Mouse (Mus musculus): ENCODE results near the gene Rabac1.

The Rabac1 gene

DNA sequence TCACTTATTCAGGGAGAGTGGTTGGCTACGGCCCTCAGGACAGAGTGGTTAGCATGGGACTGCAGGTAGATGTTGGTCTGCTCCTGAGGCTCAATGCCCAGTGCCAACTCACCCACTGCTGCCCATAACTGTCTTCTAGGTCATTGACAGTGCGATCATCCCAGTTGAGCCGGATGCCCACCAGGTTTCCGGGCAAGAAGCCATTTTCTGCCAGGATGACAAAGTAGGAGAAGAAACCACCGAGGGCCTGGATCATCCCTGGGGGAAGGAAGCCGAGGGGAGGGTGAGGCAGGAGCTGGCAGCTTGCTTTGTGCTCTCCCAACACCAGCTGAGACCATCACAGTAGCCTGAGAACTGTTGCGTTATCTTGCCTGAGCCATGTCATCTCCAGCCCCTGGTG lies 7.9 kb upstream of the Rabac1 start:
- no peak for DNase-seq (ENCODE audit: low read depth)

GRCm38 (mm10) chr7:24978781-24979180 lies 6.2 kb upstream of the Rabac1 start:
- DNase-seq (ENCODE audit: low read depth): no peak

- peak; percentile 78 for DNase-seq (ENCODE audit: low read depth)
Measured at GRCm38 (mm10) chr7:24974893-24975595, 2.5 kb upstream of the Rabac1 start.

GRCm38 (mm10) chr7:24973902-24974301 lies 1.3 kb upstream of the Rabac1 start:
- no peak for DNase-seq (ENCODE audit: low read depth)

GRCm38 (mm10) chr7:24973208-24973607 lies 654 bp upstream of the Rabac1 start:
- no peak for DNase-seq (ENCODE audit: low read depth)

- DNase-seq (ENCODE audit: low read depth): peak; percentile 91
Measured at GRCm38 (mm10) chr7:24971261-24971971, 1.1 kb downstream of the Rabac1 start.

DNA sequence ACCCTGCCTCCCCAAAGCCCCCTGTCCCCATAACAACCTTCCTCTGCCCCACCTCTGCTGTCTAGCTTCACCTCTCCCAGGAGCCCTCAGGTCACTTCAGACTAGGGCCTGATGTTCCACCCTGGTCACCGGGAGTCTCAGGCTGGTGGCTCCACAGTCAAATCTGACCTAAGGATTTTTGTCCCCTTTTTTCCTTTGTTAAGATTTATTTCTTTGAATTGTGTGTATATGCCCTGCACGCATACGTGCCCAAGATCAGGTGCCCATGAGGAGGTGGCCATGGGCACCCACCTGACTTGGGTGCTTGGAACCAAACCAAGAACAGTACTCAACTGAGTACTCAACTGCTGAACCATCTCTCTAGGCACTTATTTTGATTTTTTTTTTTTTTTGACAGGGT lies 2.2 kb downstream of the Rabac1 start:
- DNase-seq (ENCODE audit: low read depth): no peak

DNA sequence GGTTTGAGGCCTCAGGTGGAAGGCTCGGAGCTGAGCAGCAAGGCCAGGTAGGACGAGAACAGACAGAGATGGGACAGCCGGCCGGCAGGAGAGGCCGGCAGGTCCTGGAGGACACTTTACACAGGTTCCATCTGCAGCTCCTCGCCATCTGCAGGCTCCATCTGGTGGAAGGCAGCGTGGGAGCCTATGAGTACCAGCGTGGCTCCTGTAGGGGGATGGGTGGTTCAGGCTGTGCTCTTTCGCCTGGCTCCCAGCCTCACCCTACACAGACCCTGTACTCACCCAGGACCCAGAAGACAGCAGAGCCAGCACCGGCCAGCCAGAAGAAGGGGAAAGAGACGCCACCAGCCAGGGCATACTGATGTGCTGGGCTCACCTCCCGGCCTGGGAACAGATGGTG lies 2.7 kb downstream of the Rabac1 start:
- no peak for DNase-seq (ENCODE audit: low read depth)

DNA sequence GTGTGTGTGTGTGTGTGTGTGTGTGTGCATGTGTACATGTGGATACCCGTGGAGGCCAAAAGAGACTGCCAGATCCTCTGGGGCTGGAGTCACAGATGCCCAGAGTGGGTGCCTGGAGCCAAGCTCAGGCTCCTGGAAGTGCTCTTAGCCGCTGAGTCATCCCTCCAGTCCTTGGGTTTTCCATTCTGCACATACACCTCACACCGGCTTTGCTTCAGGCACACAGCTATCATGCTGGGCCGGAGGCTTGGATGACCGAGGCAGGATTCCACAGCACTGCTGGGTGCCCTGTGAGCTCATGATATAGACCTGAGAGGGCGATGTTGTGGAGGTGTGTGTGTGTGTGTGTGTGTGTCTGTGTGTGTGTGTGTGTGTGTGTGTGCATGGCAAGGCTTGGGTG lies 4.1 kb downstream of the Rabac1 start:
- peak; percentile 24 for DNase-seq (ENCODE audit: low read depth)

- DNase-seq (ENCODE audit: low read depth): no peak
Measured at GRCm38 (mm10) chr7:24967966-24968365, 4.6 kb downstream of the Rabac1 start.

DNA sequence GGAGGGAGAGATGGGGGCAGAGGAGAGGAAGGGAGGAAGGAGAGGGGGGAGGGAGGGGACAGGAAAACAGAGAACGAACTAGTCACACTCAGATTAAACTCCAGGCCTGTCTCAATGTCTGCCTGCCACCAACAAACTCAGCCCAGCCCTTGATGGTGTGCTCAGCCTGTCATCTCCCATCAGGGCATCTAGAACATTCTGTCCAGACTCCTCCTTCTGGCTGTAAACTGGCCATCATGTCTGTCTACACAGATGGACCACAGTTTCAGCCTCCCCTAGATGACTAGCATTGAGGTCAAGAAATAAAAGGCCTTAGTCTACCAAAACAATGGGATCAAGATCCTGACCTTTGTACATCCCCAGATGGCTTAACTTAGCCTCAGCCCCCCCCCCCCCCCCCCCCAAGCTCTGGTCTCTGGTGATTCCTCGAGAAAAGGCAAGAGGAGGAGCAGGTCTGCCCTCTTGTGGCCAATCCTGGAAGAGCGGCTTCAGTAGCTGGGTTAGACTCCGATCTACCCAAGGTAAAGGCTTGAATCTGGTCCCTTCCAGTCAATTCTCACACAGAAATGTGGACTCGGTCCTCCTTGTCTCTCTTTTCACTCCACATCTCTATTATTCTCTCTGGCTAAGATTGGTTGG lies 7.5 kb downstream of the Rabac1 start:
- DNase-seq (ENCODE audit: low read depth): peak; percentile 90

DNA sequence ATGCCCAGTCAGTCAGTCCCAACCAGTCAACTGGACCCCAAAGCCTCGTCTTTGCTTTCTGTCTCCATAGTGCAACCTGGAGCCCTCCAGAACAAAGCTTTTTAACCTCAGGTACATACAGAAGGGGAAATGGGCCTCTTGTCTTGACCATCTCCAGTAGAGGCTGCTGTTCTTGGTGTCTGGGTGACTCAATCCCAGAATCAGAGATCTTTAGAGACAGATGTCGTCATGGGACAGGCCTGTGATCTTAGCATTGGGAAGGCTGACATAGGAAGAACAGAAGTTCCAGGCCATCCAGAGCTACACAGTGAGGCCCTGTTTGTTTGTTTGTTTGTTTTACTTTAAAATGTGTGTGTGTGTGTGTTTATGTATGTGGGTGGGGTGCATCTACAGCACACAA lies 8.3 kb downstream of the Rabac1 start:
- DNase-seq (ENCODE audit: low read depth): no peak

DNA sequence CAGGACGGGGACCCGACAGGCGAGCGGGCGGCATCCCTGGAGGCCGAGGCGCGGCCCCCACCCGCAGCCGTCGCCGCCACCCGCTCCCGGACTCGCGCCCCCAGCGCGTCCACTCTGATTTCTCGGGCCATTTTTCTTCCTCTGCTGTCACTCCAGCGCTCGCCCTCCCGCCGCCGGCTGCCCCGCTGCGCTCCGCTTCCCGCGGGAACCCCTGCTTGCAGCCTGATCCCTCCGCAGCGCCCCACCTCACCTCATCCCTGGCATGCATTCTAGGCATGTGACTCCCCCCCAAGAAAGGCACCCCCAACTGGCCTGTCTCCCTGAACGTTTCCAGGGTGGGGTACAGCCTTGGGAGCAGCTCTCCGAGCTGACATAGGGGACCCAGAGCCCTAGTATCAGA lies 17.3 kb downstream of the Rabac1 start:
- DNase-seq (ENCODE audit: low read depth): no peak

DNA sequence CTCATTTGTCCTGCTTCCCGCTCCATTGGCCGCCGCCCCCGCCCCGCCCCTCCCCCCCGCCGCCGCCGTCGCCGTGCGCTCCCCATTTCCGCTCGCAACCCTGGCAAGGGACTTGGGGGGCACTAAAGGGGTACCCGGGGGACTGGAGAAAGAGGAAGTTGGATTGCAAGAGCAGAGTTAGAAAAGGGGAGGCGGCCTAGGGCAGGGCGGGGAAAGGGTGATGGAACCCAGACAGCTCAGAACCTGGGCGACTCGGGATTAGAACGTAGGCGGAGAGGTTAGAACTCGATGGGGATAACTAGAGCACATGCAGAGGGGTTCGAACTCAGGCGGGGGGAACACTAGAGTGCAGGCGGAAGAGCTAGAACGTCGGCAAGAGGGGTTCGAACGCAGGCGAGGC lies 18.1 kb downstream of the Rabac1 start:
- no peak for DNase-seq (ENCODE audit: low read depth)

- DNase-seq (ENCODE audit: low read depth): no peak
Measured at GRCm38 (mm10) chr7:24953966-24954365, 18.6 kb downstream of the Rabac1 start.

DNA sequence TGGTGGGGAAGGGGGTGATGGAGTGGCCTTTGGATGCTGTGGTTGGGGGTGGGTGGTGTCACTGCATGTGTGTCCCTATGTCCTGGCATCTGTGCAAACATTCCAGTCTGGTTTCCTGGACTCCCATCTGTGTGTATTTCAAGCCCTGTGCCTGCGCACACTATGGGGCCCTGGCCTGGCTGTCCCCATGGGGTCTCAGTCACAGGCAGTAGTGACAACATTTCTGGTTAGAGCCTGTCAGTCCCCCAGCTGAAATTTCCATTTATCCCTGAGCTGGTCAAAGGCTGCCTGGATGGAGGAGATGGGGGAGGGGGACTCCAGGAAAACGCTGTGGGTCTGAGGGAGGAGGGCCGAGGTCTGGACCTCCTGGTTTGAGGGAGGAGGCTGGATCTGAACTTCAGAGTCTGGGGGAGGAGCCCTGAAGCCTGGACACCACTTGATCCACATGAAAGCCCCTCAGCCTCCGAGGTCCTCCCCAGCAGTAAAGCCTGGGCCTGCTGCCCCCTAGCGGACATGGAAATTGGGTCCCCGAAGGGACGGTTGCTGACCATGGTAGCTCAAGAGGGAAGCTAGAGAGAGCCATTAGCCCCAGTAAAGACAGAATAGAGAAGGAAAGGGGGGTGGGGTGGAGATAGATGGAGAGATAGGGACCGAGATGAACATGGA lies 22.5 kb downstream of the Rabac1 start:
- DNase-seq (ENCODE audit: low read depth): peak; percentile 83

DNA sequence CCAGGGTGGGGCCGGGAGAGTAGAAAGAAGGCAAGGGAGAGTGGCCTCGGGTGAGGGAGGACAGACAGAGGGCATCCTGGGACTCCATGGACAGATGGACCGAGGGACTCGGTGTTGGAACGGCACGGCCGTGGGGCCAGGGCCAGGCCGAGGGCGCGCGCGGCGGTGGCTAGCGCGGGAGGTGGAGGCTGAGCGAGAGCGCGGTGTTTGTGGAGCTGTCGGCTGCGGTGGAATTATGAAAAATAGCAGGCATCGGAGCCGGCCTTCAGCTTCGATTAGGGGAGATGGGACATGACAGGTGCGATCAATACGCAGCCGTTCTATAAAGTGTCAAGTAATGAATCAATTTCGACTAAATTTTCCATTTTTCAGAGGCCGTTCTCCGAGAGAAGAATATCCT lies 23.8 kb downstream of the Rabac1 start:
- DNase-seq (ENCODE audit: low read depth): no peak

GRCm38 (mm10) chr7:24947316-24948048 lies 25.1 kb downstream of the Rabac1 start:
- no peak for DNase-seq (ENCODE audit: low read depth)

- no peak for DNase-seq (ENCODE audit: low read depth)
Measured at GRCm38 (mm10) chr7:24944257-24944950, 28.1 kb downstream of the Rabac1 start, which contains the start of gene Gm4881. Gene Gm4881 (minus strand): TSS chr7:24944494.

- no peak for DNase-seq (ENCODE audit: low read depth)
Measured at GRCm38 (mm10) chr7:24943641-24944040, 28.9 kb downstream of the Rabac1 start.

- DNase-seq (ENCODE audit: low read depth): no peak
Measured at GRCm38 (mm10) chr7:24931651-24932050, 40.9 kb downstream of the Rabac1 start.

All from NIH3T3 (cell line).